Mouse (Mus musculus): ENCODE measurements around the gene Tgfb1i1.

DNA sequence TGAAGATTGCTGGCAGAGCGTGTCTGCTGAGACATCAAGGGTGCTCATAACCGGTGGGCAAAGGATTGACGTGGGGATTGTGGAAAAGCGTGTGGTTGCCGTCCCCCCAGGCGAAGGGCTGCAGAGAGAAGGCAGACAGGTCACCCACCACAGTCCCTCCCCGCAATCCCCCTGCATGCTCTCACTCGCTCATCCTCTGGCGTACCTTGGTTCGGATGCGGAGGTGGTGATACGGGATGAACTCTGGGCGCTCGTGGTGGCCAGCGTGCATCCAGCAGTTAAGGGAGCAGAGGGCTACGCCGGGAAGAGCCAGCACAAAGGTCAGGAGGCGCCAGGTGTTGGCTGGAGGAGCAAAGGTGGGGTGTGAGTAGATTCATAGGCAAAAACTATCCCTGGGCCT, 40.9 kb upstream of the Tgfb1i1 start:
- no peak for TF ChIP-seq CTCF (IDR thresholded peaks at IDR 0.05; ENCODE audit: insufficient read depth, low read depth, low read length)
- TF ChIP-seq POLR2A (IDR thresholded peaks at IDR 0.05; ENCODE audit: insufficient read depth, low read depth, low read length) = no peak

Data from olfactory bulb, adult 2 months (tissue).